Mouse (Mus musculus) megakaryocyte progenitor cell, adult 5-6 weeks (primary cell): ENCODE results near the gene Suds3. TPM values are rescaled to one million over a fixed set of nuclear protein-coding genes. Genes with fewer than 3 reads are reported as not detected.

Source experiments
- ATAC-seq: replicated peaks from 2 replicates; pipeline ENCODE4 v1.8.0; 2016; ENCODE audit warnings: mild to moderate bottlenecking, moderate TSS enrichment, inconsistent platforms; ENCODE audit not compliant: poor library complexity
- total RNA-seq, 2 experiments: library from RNA; stranded (forward) in 1 of 2; stranded (reverse) in 1 of 2; fragments of 157-497, 149-512 nt in 1 of 2; fragments of 200-1000 nt in 1 of 2; gene quantifications; 2 replicates each; pipeline versions ENCODE4 v1.2.3 to v1.2.4; 2015 to 2017

Gene Suds3
- total RNA-seq, 2 experiments from 2014 or later, result 23.2 to 106 TPM

GRCm38 (mm10) chr5:117136570-117136969 is 20.7 kb upstream of the Suds3 start:
- no peak for ATAC-seq

GRCm38 (mm10) chr5:117135869-117136268 is 20.0 kb upstream of the Suds3 start:
- peak; percentile 34 for ATAC-seq

- ATAC-seq, result no peak
Observed at GRCm38 (mm10) chr5:117134889-117135456, 19.1 kb upstream of the Suds3 start.

DNA sequence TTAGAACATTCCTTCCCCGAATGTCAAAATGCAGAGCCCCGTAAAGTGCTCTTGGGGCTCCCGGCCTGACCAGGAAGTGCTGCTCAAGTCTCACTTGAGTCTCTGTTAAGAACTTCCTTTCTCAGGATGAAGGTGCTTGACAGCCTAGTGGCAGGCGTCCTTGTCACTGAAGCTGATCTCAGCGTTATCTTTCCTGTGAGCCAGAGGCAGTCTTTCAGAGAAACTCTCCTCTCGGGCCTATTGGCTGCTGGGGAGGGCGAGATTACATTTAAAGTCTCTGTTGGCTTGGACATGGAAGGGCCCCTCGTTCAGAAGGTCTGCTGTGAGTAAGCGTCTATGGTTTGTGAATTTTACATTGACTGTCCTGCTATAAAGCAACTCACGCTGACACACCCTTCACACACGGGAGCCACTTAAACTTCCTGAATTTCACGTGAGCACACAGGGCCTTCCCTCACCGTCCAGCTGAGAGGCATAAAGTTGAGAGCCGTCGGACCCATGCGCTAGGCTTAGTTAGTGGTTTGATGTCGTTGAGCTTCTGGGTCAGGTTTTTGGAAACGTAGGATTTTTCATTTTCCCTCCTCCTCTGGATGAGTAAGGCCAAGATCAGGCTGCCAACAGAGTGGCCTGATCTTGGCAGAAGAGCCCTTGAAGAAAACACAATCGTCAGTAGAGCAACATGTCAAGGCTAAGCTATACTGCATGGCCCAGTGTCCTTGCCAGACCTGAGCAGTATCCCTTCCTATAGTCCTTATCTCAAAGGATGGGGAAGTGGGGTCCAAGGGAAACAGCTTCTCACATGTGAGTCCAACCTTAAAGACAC is 18.4 kb upstream of the Suds3 start:
- peak; percentile 27 for ATAC-seq

DNA sequence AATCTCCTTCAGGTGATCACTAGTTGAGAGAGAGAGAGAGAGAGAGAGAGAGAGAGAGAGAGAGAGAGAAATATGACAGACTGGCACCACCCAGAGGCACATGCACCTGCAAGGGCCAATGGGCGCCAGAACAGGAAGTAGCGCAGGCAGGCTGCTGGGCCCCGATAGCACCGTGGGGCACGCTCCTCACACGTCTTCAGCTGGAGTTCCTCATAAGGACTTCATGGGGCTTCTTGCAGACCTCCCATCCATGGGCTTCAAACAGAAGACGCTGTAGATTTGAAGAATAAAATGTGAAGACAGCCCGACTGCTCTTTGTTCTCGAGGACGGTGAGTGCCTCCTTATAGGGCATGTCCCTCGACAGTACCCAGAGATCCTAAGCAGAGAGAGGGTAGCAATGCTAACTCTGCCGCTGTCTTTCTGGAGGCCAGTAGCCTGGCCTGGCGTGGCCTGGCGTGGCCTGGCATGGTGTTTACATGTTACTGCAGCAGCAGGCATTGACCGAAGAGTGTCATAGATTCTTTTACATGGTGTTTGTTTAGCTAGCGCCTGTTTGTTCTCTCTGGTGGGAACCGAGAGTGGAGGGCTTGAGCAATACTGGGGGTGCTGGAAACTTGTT is 17.6 kb upstream of the Suds3 start:
- peak; percentile 79 for ATAC-seq

DNA sequence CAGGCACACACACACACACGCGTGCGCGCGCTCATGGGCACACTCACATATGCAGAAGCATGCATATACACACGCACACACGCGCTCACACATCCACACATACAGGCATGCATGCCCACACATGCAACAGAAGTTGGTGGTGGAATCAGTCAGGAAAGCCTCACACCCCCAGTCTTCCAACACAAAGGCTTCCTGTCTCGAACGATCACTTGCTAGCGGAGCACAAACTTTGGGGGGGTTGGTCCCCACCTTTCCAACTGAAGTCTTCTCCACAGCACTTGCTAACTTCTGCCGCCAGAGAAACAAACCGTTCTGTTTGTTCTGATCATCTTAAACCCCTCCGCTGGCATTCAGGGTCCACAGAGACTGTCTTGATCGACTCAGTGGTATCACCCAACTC is 14.8 kb upstream of the Suds3 start:
- ATAC-seq, result no peak

DNA sequence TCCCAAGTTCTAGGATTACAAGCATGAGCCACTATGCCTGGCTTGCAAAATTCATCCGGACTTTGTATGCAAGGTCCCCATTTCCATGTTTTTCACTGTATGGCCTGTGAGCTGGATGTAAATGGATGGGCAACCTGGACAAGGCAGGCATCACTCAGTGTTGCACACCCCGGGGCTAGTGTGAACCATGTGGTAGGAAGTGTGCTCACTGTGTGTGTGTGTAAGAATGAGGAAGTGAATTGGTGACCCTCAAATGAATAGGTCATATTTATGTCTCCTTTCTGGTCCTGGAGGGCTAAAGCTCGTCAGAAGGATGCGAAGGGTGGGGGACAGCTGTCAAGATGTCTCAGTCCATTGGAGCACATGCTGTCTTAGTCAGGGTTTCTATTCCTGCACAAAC is 11.1 kb upstream of the Suds3 start:
- peak; percentile 58 for ATAC-seq

DNA sequence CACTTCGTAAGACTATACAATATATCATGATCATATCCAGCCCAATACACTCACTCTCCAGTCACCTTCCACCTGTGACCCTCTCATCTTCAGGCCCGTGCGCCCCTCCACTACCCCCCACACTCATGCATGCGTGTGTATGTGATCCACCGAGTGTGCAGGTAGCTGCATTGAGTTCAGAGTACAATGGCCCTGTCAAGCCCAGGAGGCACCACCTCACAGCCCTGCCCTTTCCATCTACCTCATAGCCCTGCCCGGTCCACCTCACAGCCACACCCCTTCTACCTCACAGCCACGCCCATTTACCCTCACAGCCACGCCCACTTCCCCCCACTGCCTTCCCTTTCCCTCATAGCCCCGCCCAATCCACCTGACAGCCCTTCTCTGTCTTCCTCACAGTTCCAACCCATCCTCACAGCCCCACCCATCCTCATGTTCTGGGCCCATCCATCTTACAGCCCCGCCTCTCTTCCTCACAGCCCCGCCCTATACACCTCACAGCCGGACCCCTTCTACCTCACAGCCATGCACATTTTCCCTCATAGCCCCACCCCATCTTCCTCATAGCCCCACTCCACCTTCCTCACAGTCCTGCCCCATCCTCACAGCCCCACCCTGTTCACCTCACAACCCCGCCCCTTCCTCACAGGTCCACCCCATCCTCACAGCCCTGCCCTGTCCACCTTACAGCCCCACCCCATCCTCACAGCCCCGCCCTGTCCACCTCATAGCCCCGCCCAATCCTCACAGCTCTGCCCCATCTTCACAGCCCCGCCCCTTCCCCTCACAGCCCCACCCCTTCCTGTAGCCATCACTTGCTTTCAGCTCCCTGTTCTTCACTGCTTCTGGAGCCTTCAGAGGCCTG is 9.8 kb upstream of the Suds3 start:
- ATAC-seq, result peak; percentile 15

- ATAC-seq, result no peak
Observed at GRCm38 (mm10) chr5:117123840-117124239, 7.9 kb upstream of the Suds3 start.

GRCm38 (mm10) chr5:117123102-117123501 is 7.2 kb upstream of the Suds3 start:
- no peak for ATAC-seq

GRCm38 (mm10) chr5:117121657-117122056 is 5.7 kb upstream of the Suds3 start:
- ATAC-seq, result no peak

DNA sequence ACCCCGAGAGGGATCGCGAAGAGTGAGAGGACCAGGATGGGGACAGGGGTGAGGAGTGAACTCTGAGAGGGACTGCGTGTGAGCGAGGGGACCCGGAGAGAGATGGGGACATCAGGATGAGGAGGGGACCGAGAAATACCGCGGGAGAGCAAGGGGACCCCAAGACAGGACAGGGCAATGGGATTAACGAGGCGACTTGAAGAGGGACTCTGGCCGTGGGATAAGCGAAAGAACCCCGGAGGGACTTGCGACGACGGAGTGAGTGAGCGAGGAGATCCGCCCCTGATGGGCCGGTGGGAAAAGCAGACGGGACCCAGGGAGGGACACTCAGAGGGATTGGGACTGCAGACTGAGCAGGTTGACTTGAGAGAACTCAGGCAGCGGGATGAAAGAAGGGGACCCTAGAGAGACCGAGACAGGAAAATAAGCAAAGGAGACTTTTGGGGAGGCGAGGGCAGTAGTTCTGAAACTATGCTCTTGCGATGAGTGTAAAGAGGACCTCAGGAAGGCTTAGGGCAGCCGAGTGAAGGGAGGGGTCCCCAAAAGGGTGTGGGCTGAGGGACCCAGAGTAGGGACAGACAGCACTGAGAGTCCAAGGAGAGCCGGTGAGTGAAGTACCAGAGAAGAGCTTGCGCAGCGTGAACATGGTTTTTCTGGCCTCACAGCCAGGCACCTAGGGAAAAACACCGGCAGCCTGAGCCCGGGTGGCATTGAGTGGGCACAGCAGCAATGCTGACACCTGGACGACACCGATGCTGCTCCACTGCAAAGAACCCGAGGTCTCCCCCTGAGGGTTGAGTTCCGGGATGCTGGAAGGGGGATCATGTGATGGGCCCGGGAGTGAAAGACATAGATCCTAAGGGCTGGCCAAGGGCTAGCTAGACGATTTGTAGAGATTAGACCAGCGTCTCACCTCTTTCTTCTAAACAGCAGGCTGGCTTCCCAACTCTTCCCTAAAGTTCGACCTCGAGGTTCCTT is 4.9 kb upstream of the Suds3 start:
- no peak for ATAC-seq

- ATAC-seq, result peak; percentile 82
Observed at GRCm38 (mm10) chr5:117119777-117120488, 4.0 kb upstream of the Suds3 start, which contains the start of gene Taok3. Taok3 (plus strand) TSS chr5:117120129.

DNA sequence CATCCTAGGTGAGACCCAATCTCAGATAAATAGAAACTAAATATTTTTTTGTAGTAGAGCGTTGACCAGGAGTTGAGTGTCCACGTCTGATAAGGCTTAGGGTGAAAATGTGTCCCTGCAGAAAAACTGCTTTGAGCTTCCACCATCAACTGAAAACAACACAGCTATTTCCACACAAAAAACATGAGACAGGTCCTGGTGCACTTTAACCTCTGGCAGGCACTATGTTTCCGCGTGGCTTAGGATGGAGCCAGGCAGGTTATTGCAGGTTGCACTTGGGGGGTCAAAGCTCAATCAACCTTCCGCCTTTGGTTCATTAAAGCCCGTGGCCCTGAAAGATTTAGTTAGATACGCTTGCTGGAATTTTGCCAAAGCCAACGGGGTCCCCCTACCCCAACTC is 2.9 kb upstream of the Suds3 start:
- no peak for ATAC-seq

DNA sequence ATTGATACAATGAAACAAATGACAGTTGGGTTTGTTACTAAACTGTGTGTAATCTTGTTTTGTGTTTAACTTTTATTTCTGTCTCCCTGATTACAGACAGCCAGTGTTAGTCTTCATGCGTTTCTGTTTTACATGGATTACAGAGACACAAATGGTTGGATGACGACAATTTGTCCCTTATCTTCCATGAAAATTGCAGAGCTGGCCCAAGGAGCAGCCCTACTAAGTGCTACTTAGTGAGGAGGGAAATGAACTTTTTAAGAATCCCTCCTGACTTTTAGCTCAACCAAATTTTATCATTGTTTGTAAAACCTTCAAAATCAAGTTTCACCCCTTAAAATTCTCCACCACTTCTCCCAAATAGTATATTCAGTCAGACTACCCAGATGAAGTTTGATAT is 2.3 kb upstream of the Suds3 start:
- no peak for ATAC-seq

DNA sequence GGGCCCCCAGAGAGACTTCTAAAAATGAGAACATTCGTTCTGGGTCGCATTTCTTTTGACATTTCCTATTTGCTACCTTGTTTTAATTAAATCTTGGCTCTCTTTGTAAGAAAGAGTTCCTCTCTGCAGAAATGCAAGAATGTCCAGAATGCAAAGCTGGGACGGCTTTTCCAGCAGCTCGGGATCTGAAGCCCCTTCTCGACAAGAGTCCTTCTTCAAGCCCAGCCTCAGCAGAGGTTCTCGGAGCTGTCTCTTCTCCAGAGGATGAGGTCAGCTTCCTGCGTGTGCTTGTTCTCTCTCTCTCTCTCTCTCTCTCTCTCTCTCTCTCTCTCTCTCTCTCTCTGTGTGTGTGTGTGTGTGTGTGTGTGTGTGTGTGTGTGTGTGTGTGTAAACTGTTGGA is 1.8 kb upstream of the Suds3 start:
- ATAC-seq, result no peak

GRCm38 (mm10) chr5:117117241-117117640 is 1.3 kb upstream of the Suds3 start:
- ATAC-seq, result no peak

DNA sequence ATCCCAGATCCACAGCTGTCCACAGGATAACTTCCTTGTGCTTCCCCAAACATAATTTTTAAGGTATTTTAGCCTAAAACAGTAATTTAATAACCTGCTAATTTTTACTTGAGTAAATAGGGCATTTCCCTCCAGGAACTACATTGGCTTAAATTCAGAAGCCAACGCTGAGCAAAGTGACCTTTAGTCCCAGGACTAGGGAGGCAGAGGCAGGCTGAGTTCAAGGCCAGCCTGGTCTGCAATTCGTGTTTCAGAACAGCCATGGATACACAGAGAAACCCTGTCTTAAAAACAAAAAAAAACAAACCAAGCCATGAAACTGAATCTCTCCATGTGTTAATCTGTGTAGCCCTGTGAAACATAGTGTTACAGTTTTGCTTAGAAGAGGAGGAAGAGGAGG is 747 bp upstream of the Suds3 start:
- no peak for ATAC-seq

- ATAC-seq, result no peak
Observed at GRCm38 (mm10) chr5:117115193-117115767, 633 bp downstream of the Suds3 start.
